Mouse (Mus musculus) ES-E14 (cell line): ENCODE results near the gene Gm10142. TPM values are rescaled to one million over a fixed set of nuclear protein-coding genes. Genes with fewer than 3 reads are reported as not detected.
"Not testable (repeated sequence)": the region's sequence is repeated elsewhere in the genome, so short reads cannot be mapped to it uniquely, and the experiment has no call there.

ENCODE experiments used
- DNase-seq: peaks from one replicate; pipeline ENCODE4 v3.0.0-alpha.2; 2013; ENCODE audit warnings: low read depth, low spot score
- H3K27ac ChIP-seq: 2 replicates; pipeline ENCODE4 v1.5.1; 2012; ENCODE audit warnings: low read depth, mild to moderate bottlenecking, low read length, moderate library complexity, mixed read lengths; ENCODE audit not compliant: poor library complexity, insufficient read depth, severe bottlenecking
- H3K36me3 ChIP-seq: 2 replicates; pipeline ENCODE4 v1.6.1; 2012; ENCODE audit warnings: mild to moderate bottlenecking, low read length, moderate library complexity, mixed read lengths; ENCODE audit not compliant: control insufficient read depth, poor library complexity, insufficient read depth, severe bottlenecking
- H3K4me1 ChIP-seq, 2 experiments: fragments of 150-350 bp in 1 of 2; sonication (generic) in 1 of 2; 2 replicates each; pipeline ENCODE4 v1.6.1; 2012; ENCODE audit warnings: low read length in 2 of 2, mild to moderate bottlenecking in 1 of 2, mixed read lengths in 1 of 2; ENCODE audit not compliant: control insufficient read depth in 2 of 2, insufficient read depth in 2 of 2, poor library complexity in 1 of 2
- H3K4me3 ChIP-seq, 2 experiments: fragments of 150-350 bp in 1 of 2; sonication (generic) in 1 of 2; 2 replicates each; pipeline ENCODE4 v1.5.1; 2012; ENCODE audit warnings: low read length in 2 of 2, low read depth in 1 of 2, mild to moderate bottlenecking in 1 of 2, mixed read lengths in 1 of 2; ENCODE audit not compliant: insufficient read depth in 1 of 2, poor library complexity in 1 of 2, severe bottlenecking in 1 of 2
- H3K9ac ChIP-seq: 2 replicates; pipeline ENCODE4 v1.6.1; 2012; ENCODE audit warnings: low read depth, mild to moderate bottlenecking, low read length, mixed read lengths; ENCODE audit not compliant: poor library complexity, insufficient read depth, severe bottlenecking
- H3K9me3 ChIP-seq: fragments of 150-350 bp; sonication (generic); 2 replicates; pipeline ENCODE4 v1.6.1; 2012; ENCODE audit warnings: low read depth, mild to moderate bottlenecking, low read length; ENCODE audit not compliant: control insufficient read depth, insufficient read depth
- HCFC1 ChIP-seq: IDR thresholded peaks from 2 replicates; pipeline ENCODE4 v1.6.1; 2012; ENCODE audit warnings: low read length, inconsistent platforms, borderline replicate concordance; ENCODE audit not compliant: insufficient read depth
- MAFK ChIP-seq: IDR thresholded peaks from 2 replicates; pipeline ENCODE4 v1.6.1; 2014; ENCODE audit warnings: mild to moderate bottlenecking, low read depth, low read length, inconsistent platforms; ENCODE audit not compliant: insufficient read depth
- ZNF384 ChIP-seq: IDR thresholded peaks from 2 replicates; pipeline ENCODE4 v1.6.1; 2012; ENCODE audit warnings: low read depth, low read length, inconsistent platforms
- in situ Hi-C, 2 experiments: fragments of 600-800 bp; cut with MboI; formaldehyde crosslinking; loops; one replicate each; pipeline ENCODE4 v1.15.1; 2025; ENCODE audit warnings: low sequenced_read_pairs in 2 of 2, inconsistent platforms in 1 of 2; ENCODE audit not compliant: unreplicated experiment in 2 of 2
- total RNA-seq: library from RNA; depleted of rRNA; stranded (reverse); fragments of 300-350 nt; gene quantifications from 2 replicates; pipeline ENCODE4 v1.2.3, GENCODE M21; 2012; rRNA removed

The Gm10142 gene
- total RNA-seq, 1 experiment, result not detected

- in situ Hi-C loops, DNase-seq: not testable (repeated sequence)
These were observed 35.1 kb downstream of the Gm10142 start for GRCm38 (mm10) chr10:77750686-77751085.

GRCm38 (mm10) chr10:77751254-77751653 is 35.6 kb downstream of the Gm10142 start, which contains the start of gene Gm9736:
Gene Gm9736, minus strand, starts transcription at chr10:77751354.
- H3K9me3 ChIP-seq, DNase-seq, H3K36me3 ChIP-seq, H3K27ac ChIP-seq, in situ Hi-C loops, H3K9ac ChIP-seq, H3K4me1 ChIP-seq, H3K4me3 ChIP-seq: not testable (repeated sequence)

More at GRCm38 (mm10) chr10:77750686-77751085, 35.1 kb downstream of the Gm10142 start:
- not testable (repeated sequence) for H3K36me3 ChIP-seq, H3K9ac ChIP-seq, H3K9me3 ChIP-seq, H3K4me3 ChIP-seq, H3K27ac ChIP-seq, H3K4me1 ChIP-seq

GRCm38 (mm10) chr10:77752312-77752711 is 36.7 kb downstream of the Gm10142 start:
- H3K36me3 ChIP-seq, H3K27ac ChIP-seq, DNase-seq, in situ Hi-C loops, H3K9ac ChIP-seq, H3K4me1 ChIP-seq, H3K9me3 ChIP-seq, H3K4me3 ChIP-seq: not testable (repeated sequence)

- no peaks in the 10 kb centered on the region for H3K36me3 ChIP-seq
- no peaks in the 10 kb centered on the region for H3K4me1 ChIP-seq
- H3K27ac ChIP-seq, result no peak overlapping the region
- in situ Hi-C loops, result no loop called here
- H3K9me3 ChIP-seq, result no peaks in the 10 kb centered on the region
- H3K9ac ChIP-seq, result no peak overlapping the region
- TF ChIP-seq MAFK, result no peak
- peak; percentile 57; the same call in 1 of the 2 replicates for TF ChIP-seq ZNF384
- no peak for TF ChIP-seq HCFC1
- DNase-seq, result no peak
- H3K4me3 ChIP-seq, result no peak overlapping the region
These were observed 37.8 kb downstream of the Gm10142 start for GRCm38 (mm10) chr10:77753448-77753847.

- H3K36me3 ChIP-seq, DNase-seq, H3K4me1 ChIP-seq, in situ Hi-C loops, H3K9me3 ChIP-seq, H3K9ac ChIP-seq, H3K4me3 ChIP-seq, H3K27ac ChIP-seq: not testable (repeated sequence)
These were observed 44.0 kb downstream of the Gm10142 start, which contains the start of gene Gm3233 for GRCm38 (mm10) chr10:77759582-77759981. Gene Gm3233, minus strand, starts transcription at chr10:77759682.

Other genes with a start within 250 kb of the Gm10142 start
- 29.1 and 33.6 TPM in 2 replicates for gene Fam207a, start 200.0 kb upstream of the Gm10142 start, total RNA-seq
- 0.42 and 0.54 TPM in 2 replicates for gene Itgb2, start 185.6 kb upstream of the Gm10142 start, total RNA-seq
- gene Pttg1ip, start 134.1 kb upstream of the Gm10142 start, total RNA-seq, result 115 and 142 TPM in 2 replicates
- 139 and 148 TPM in 2 replicates for gene Sumo3, start 109.7 kb upstream of the Gm10142 start, total RNA-seq
- 1.7 and 5.4 TPM in 2 replicates for gene Gm49325, start 109.6 kb upstream of the Gm10142 start, total RNA-seq
- gene Ube2g2, start 93.5 kb upstream of the Gm10142 start, total RNA-seq, result 21.2 and 32.7 TPM in 2 replicates
- 0.49 and 0.90 TPM in 2 replicates for gene Tspear, start 29.2 kb upstream of the Gm10142 start, total RNA-seq
- not detected in 2 replicates for gene Gm19402, start 25.1 kb upstream of the Gm10142 start, total RNA-seq
- gene Gm9508, start 18.6 kb upstream of the Gm10142 start, total RNA-seq, result not detected in 2 replicates
- not detected in 2 replicates for gene Gm10272, start 9.2 kb upstream of the Gm10142 start, total RNA-seq
- not detected in 2 replicates for gene Gm10024, start 4.3 kb upstream of the Gm10142 start, total RNA-seq
- not detected in 2 replicates for gene Krtap12-1, start 4.8 kb downstream of the Gm10142 start, total RNA-seq
- not detected in 2 replicates for gene Gm10100, start 10.7 kb downstream of the Gm10142 start, total RNA-seq
- not detected in 2 replicates for gene Gm18596, start 26.8 kb downstream of the Gm10142 start, total RNA-seq
- gene Gm9736, start 35.5 kb downstream of the Gm10142 start, total RNA-seq, result not detected in 2 replicates
- not detected in 2 replicates for gene Gm3233, start 43.9 kb downstream of the Gm10142 start, total RNA-seq
- not detected in 2 replicates for gene Gm3238, start 55.5 kb downstream of the Gm10142 start, total RNA-seq
- not detected in 2 replicates for gene Gm7138, start 61.1 kb downstream of the Gm10142 start, total RNA-seq
- not detected in 2 replicates for gene Gm3250, start 66.7 kb downstream of the Gm10142 start, total RNA-seq
- gene Gm7137, start 72.4 kb downstream of the Gm10142 start, total RNA-seq, result not detected in 2 replicates
- gene Gm9639, start 79.3 kb downstream of the Gm10142 start, total RNA-seq, result not detected in 2 replicates
- gene Gm19668, start 83.3 kb downstream of the Gm10142 start, total RNA-seq, result not detected in 2 replicates
- gene Gm9507, start 96.0 kb downstream of the Gm10142 start, total RNA-seq, result not detected in 2 replicates
- not detected in 2 replicates for gene Gm2696, start 98.9 kb downstream of the Gm10142 start, total RNA-seq
- not detected in 2 replicates for gene Krtap10-4, start 111.3 kb downstream of the Gm10142 start, total RNA-seq
- not detected in 2 replicates for gene Krtap10-10, start 120.1 kb downstream of the Gm10142 start, total RNA-seq
- gene Gm36176, start 131.0 kb downstream of the Gm10142 start, total RNA-seq, result not detected in 2 replicates
- not detected in 2 replicates for gene Gm10318, start 137.1 kb downstream of the Gm10142 start, total RNA-seq
- gene Gm3285, start 146.2 kb downstream of the Gm10142 start, total RNA-seq, result not detected in 2 replicates
- gene Lrrc3, start 186.7 kb downstream of the Gm10142 start, total RNA-seq, result 2.5 and 4.1 TPM in 2 replicates